Mouse (Mus musculus) gastrocnemius, postnatal 10 days (tissue): Measurements from ENCODE around the gene Eme2. TPM values are rescaled to one million over a fixed set of nuclear protein-coding genes. Genes with fewer than 3 reads are reported as not detected.

ENCODE experiments used
- total RNA-seq, 2 experiments: library from RNA; stranded (reverse); gene quantifications; 2 replicates each; pipeline ENCODE4 v1.2.3; 2021

Eme2 gene
- total RNA-seq, 2 experiments from 2014 or later = 12.0 to 20.8 TPM

Other genes with a start within 250 kb of the Eme2 start
- gene Slc9a3r2, start 244.8 kb downstream of the Eme2 start, total RNA-seq = 10 to 100 TPM; 30.1 to 33.4 TPM
- gene Npw, start 236.6 kb downstream of the Eme2 start, total RNA-seq = not detected
- 10 to 100 TPM; 18.0 to 21.0 TPM for gene Zfp598, start 225.4 kb downstream of the Eme2 start, total RNA-seq
- gene Syngr3, start 205.1 kb downstream of the Eme2 start, total RNA-seq = under 1 TPM; 0.16 to 0.52 TPM
- gene Gfer, start 198.9 kb downstream of the Eme2 start, total RNA-seq = 10 to 100 TPM; 22.2 to 24.6 TPM
- 1 to 10 TPM; 1.6 to 1.9 TPM for gene Noxo1, start 198.9 kb downstream of the Eme2 start, total RNA-seq
- gene Tbl3, start 187.4 kb downstream of the Eme2 start, total RNA-seq = 10 to 100 TPM; 16.7 to 19.4 TPM
- not detected for gene Rnf151, start 177.0 kb downstream of the Eme2 start, total RNA-seq
- gene Rps2, start 177.0 kb downstream of the Eme2 start, total RNA-seq = 100 to 1,000 TPM; 732 to 736 TPM
- 100 to 1,000 TPM; 400 to 516 TPM for gene Ndufb10, start 170.6 kb downstream of the Eme2 start, total RNA-seq
- 100 to 1,000 TPM; 593 to 752 TPM for gene Rpl3l, start 167.3 kb downstream of the Eme2 start, total RNA-seq
- gene Msrb1, start 158.4 kb downstream of the Eme2 start, total RNA-seq = 100 to 1,000 TPM; 127 to 132 TPM
- under 1 TPM in 1 of 2 experiments, not detected in 1; 0.32 TPM for gene Hs3st6, start 142.1 kb downstream of the Eme2 start, total RNA-seq
- gene Meiob, start 90.8 kb downstream of the Eme2 start, total RNA-seq = not detected
- 10 to 100 TPM; 78.0 to 86.1 TPM for gene Hagh, start 54.9 kb downstream of the Eme2 start, total RNA-seq
- 10 to 100 TPM; 30.7 to 33.6 TPM for gene Fahd1, start 44.7 kb downstream of the Eme2 start, total RNA-seq
- 1 to 10 TPM; 3.6 to 7.0 TPM for gene Igfals, start 29.1 kb downstream of the Eme2 start, total RNA-seq
- 10 to 100 TPM; 15.0 to 18.5 TPM for gene Nubp2, start 8.7 kb downstream of the Eme2 start, total RNA-seq
- gene Spsb3, start 8.4 kb downstream of the Eme2 start, total RNA-seq = 10 to 100 TPM; 28.2 to 30.4 TPM
- 100 to 1,000 TPM; 108 to 121 TPM for gene Mrps34, start within 50 bp of the Eme2 start, total RNA-seq
- 10 to 100 TPM; 13.5 to 14.7 TPM for gene Nme3, start 1.4 kb upstream of the Eme2 start, total RNA-seq
- gene Mapk8ip3, start 41.9 kb upstream of the Eme2 start, total RNA-seq = 10 to 100 TPM; 23.5 to 37.8 TPM
- 10 to 100 TPM; 17.2 to 24.5 TPM for gene Jpt2, start 65.6 kb upstream of the Eme2 start, total RNA-seq
- 1 to 10 TPM; 9.1 to 9.9 TPM for gene Cramp1l, start 120.7 kb upstream of the Eme2 start, total RNA-seq
- gene Ift140, start 121.0 kb upstream of the Eme2 start, total RNA-seq = 1 to 10 TPM; 6.3 to 7.3 TPM
- gene Tmem204, start 188.5 kb upstream of the Eme2 start, total RNA-seq = 10 to 100 TPM; 16.0 to 16.5 TPM
- 10 to 100 TPM; 13.0 to 16.1 TPM for gene Telo2, start 220.9 kb upstream of the Eme2 start, total RNA-seq
- gene Ptx4, start 225.7 kb upstream of the Eme2 start, total RNA-seq = 1 to 10 TPM; 7.3 to 8.7 TPM
- 10 to 100 TPM; 14.0 to 20.0 TPM for gene Clcn7, start 238.3 kb upstream of the Eme2 start, total RNA-seq